In the genomic region with DNA sequence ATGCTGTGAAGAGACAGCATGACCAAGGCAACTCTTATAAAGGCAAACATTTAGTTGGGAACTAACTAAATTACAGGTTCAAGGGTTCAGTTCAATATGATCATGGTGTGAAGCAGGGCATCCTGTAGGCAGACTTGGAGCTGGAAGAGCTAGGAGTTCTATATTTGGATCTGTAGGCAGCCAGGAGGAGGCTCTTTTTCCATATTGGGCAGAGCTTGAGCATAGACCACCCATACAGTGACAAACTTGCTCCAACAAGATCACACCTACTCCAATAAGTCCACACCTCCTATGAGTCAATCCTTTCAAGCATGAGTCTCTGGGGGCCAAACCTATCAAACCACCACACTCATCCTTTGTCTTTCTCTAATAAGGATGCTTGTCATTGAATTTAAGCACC, we compare ENCODE assay signal across 17 mouse cellular contexts.
"Had no signal": no experiment of that assay in that cellular context is flagged by ENCODE, and none has a peak within 500 bp of the region (broad histone marks: within the 10 kb centered on the region; RNA-seq: fewer than 3 reads in every experiment).

No protein-coding gene starts in this region.

- ATAC-seq: hindbrain, embryonic 16.5 days; inflammation-experienced regulatory T-cells, adult 6 months; intestine, embryonic 15.5 days; intestine, postnatal 0 days had no signal

- DNase-seq: gastrocnemius, adult 2 months; gastrocnemius, postnatal 10 days; gastrocnemius, postnatal 25 days; heart, adult 18-20 months; heart, postnatal 10 days; heart, postnatal 4 days; kidney, adult 18-20 months; kidney, adult 8-10 months; kidney, postnatal 10 days; kidney, postnatal 25 days; kidney, postnatal 4 days; layer of hippocampus, adult 9-11 months; liver had no signal
